Mouse (Mus musculus): ENCODE results near the gene Taf5l.

Taf5l gene

DNA sequence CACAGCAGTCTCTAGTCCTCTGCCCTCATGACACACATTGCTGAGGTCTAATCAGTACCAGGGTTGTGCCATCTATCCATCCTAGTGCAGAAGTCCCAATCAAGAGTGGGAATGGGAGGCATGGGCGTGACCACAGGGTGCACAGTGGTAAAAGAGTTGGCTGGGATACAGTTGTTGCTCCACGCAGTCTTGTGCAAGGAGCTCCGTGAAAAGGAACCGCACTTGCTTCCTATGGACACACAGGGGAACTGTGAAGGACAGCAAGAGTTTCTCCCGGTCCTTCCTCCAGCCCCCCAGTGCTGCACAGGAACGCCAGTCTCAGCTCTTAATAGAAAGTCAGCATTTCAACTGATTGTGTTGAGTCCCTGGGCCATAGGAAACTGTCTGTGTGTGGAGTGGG is 61.7 kb downstream of the Taf5l start:
- DNase-seq: no peak

- peak; percentile 56 for DNase-seq
These were observed 63.1 kb downstream of the Taf5l start for GRCm38 (mm10) chr8:123958130-123958529.

- no peak for DNase-seq
These were observed 67.0 kb downstream of the Taf5l start for GRCm38 (mm10) chr8:123954246-123954645.

DNA sequence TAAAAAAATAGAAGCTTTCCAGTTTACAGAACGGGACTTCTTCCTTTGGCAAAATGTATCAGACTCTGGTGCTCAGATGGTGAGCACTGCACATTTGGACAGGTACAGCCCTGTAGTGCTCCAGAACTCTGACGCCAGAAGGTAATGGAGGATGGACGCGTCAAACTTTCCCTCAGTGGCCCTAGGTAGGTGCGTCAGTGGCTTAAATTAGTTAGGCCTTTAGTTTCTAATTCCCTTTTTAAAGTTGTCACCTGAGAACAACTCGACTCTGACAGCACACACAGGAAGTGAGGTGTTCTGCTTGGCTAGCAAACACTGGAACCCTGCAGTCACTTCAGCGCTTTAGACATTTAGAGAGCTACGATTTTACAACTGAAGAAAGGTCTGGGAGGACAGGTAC is 67.5 kb downstream of the Taf5l start:
- DNase-seq: no peak

DNA sequence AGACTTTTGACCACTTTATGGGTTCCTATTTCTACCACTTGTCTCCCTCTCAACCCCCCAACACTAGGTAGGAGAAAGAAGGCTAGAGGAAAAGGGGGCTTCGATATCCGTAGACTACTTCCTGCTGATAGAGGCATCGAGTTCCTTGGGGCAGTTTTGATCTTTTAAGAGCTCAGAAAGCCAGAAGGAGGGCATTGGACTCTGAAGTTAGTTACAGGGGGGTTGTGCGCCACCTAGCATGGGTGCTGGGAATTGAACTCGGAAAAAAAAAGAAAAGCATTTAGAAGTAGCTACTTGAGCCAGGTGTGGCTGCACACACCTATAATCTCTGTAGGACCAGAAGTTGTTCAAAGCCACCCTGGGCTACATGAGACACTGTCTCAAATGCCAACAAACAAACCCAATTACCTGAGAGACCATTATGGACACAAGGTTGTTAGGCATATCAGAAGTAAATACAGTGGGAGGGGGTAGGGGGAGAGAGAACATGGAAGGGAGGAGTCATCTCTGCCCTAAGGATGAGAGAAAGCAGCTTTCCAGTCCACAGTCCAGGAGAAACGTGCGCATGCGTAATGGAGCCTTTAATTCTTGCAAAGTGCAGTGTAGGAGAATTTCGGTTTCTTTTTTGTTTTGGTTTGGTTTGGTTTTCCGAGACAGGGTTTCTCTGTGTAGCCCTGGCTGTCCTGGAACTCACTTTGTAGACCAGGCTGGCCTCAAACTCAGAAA is 71.0 kb downstream of the Taf5l start:
- DNase-seq: peak; percentile 36

- DNase-seq: no peak
These were observed 71.6 kb downstream of the Taf5l start for GRCm38 (mm10) chr8:123949686-123949986.

- peak; percentile 100 for DNase-seq
These were observed 72.1 kb downstream of the Taf5l start, which contains the start of gene Nup133 for GRCm38 (mm10) chr8:123948942-123949685. Gene Nup133 (minus strand): TSS chr8:123949265.
